Mouse (Mus musculus): ENCODE measurements around the gene Vtn.

DNA sequence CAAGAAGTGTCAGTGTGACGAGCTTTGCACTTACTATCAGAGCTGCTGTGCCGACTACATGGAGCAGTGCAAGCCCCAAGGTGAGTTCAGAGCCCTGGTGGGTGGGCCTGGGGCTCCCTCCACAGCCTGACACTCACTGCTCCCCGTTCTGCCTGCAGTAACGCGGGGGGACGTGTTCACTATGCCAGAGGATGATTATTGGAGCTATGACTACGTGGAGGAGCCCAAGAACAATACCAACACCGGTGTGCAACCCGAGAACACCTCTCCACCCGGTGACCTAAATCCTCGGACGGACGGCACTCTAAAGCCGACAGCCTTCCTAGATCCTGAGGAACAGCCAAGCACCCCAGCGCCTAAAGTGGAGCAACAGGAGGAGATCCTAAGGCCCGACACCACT, 652 bp downstream of the Vtn start:
- TF ChIP-seq CTCF (IDR thresholded peaks at IDR 0.05; ENCODE audit: borderline replicate concordance, insufficient read depth, low read length) (no peak), POLR2A (IDR thresholded peaks at IDR 0.05; ENCODE audit: low read depth, low read length) (no peak)
